Mouse (Mus musculus): ENCODE measurements around the gene Emp3.

Emp3 gene

DNA sequence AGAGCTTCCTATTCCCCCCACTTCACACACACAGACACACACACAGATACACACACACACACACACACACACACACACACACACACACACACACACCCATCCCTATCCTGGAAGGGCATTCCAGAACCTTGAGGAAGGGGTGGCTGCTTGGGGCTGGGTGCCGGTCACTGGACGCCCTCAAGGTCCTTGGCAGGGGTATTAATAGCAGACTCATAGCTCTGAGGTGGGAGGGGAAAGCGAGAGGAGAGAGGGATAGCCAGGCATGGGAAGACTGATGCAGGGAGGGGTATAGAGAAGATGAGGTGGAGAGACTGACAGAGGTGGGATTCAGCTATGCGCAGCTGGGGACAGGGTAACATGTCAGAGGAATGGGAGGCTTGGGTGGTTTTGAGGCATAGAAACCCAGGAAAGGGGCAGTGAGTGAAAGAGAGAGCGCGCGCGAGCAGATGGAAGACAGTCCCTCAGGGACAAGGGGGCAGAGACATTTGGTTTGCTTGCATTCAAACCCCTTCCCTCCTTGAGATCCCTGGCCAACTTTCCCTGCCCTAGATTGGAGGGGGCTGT, 52.0 kb downstream of the Emp3 start:
- DNase-seq (ENCODE audit: low spot score): no peak
